Mouse (Mus musculus): ENCODE results near the gene Smurf2. TPM values are rescaled to one million over a fixed set of nuclear protein-coding genes. Genes with fewer than 3 reads are reported as not detected.

Gene Smurf2
- polyA plus RNA-seq, 1 experiment = 10.0 TPM

DNA sequence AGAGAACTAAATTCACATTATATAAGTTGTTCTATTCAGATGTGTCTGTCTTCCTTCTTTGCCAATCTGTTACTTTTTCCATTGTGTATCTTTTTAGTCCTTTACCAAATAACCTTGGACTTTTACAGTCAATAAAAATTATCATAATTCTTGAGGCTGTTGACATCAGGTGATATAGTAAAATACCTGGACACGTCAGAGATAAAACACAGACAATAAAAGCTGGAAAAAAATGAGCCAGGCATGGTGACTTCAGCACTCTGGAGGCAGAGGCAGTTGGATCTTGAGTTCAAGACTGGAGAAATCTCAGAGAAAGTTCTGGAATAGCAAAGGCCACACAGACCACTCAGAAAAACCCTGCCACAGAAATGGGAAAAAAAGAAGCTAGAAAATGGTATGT is 13.3 kb downstream of the Smurf2 start:
- DNase-seq (ENCODE audit: low read depth) = no peak

DNA sequence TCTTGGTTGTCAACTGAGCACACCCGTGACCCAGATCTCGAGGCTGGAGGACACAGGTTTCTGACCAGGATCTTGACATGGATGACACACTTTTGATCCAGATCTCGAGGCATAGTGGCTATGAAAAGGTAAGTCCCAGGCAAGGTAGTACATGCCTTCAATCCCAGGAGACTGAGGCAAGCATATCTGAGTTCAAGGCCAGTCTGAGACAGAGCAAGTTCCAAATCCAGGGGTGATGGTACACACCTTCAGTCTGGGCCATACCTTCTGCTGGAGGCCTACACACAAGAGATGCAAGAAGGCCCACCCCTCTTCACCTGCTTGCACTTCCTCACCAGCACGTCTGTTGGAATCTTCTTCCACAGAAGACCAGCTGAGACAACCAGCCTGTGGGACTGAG is 14.8 kb downstream of the Smurf2 start:
- DNase-seq (ENCODE audit: low read depth) = no peak

DNA sequence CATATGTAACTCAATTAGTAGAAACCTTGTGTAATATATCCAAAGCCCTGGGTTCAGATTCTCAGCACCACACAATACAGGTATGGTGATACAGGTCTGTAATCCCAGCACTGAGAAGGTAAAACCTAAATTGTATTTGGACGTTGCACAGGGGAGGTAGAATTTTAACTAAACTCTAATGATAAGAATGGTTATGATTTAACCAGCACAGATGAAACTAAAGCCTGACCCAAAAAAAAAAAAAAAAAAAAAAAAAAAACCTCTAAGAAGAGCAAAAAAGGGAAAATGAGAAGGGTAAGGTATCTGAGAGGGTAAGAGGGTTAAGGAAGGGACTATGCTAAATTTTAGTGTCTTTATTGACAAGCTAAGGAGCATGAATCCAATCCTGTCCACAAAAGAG is 20.7 kb downstream of the Smurf2 start:
- no peak for DNase-seq (ENCODE audit: low read depth)

DNA sequence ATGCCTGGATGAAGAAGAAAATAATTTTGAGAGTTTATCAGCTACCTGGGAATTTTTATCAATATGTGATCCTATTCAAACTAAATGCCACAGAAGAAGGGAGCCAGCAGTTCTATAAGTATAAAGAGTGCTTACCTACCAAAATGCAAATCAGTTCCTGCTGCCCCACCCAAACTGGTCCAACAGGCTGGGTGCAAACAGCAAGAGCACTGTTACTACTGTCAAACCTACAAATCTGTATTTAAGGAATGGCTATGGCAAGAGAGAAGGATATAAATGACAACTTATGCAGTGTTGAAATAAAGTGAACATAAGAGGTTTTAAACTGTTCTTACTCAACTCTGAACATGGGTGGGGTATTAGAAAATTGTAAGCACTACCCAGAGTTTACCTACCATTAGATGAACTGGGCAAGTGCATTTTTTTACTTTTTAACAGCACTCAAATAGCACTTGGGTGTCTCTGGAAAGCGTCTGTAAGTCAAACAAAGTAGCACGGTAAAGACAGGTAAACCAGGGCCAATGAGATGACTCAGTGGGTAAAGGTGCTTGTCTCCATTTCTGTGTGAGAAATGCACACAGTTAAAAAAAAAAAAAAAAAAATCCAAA is 23.9 kb downstream of the Smurf2 start:
- no peak for DNase-seq (ENCODE audit: low read depth)

DNA sequence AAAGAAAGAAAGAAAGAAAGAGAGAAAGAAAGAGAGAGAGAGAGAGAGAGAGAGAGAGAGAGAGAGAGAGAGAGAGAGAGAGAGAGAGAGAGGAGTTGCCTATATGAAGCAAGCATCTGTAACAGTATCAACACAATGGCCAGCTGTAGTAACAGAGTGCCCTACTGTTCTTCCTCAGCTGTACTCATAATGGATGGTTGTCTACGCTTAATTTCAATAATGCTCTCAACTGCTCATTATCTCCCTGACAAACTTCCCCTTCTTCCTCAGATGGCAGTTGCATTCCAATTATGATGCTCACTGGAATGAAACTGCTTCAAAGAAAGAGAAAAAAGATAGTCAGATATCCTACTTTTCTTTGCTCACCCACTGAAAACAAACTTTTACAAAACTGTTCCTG is 36.9 kb downstream of the Smurf2 start:
- no peak for DNase-seq (ENCODE audit: low read depth)

DNA sequence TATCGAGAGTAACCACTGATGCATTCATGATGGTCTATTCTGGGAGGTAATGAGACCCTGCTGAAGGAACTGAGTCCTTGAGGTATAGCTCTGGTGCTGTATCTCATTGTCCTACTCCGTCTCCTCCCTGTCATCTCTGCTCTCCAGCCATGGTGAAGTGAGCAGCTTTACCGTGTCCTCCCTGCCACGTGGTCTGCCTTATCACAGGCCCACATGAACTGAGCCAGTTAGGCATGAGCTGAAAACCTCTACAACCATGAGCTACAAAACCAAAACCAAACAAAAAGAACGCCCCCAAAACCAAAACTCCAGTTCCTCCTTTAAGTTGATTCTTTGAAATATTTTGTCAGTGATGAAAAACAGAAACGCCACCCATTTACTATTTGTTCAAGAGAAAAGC is 47.9 kb downstream of the Smurf2 start:
- no peak for DNase-seq (ENCODE audit: low read depth)

DNA sequence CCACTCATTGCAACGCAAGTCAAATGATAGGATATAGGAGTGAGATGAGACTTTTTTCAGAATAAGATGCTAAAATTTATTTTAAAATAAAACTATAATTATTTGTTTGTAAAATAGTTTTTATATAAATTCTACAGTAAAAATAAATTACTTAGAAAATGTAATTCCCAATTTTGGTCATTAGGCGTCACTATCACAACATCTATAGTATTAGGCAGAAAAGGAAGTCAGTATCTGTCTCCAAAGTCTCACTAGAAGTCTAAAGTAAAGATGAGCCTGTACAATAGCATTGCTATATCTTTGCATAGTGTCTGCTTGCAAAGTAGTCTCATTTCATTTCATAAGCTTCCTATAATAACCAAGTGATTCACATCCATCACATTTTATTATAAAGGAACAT is 69.1 kb downstream of the Smurf2 start:
- no peak for DNase-seq (ENCODE audit: low read depth)

DNA sequence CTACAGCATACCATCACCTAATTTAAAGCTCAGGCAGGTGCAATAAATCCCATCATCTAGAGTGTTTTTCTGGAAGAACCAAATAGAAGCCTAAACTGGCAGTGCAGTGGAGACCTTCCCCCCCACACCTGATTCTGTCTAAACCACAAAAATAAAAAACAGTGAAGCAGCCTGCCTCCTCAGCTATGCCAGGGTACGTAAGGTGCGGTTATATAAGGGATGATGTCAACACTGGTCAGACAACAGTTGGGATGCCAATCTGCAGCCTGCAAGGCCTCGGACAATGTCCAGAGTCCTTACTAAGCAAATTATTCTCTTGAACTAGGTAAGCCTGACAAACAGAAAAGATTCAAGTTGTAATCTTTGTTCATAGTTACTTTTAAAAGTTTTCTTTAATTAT is 78.5 kb downstream of the Smurf2 start:
- DNase-seq (ENCODE audit: low read depth) = no peak

DNA sequence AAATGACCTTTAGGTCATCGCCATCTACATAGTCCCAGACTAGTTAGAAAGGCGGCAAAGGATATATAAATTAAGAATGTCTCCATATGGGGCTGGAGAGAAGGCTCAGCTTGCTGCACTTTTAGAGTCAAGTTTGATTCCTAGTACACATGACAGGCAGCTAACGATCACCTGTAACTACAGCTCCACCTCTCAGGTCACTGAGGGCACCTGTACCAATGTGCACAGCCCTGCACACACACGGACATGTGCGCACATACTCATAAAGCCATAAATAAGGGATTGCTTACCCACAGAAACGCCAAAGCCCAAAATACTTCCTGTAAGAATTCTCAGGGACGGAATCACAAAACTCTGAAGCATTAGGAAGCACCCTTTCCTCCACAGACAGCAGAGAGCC is 92.4 kb downstream of the Smurf2 start:
- DNase-seq (ENCODE audit: low read depth) = no peak

DNA sequence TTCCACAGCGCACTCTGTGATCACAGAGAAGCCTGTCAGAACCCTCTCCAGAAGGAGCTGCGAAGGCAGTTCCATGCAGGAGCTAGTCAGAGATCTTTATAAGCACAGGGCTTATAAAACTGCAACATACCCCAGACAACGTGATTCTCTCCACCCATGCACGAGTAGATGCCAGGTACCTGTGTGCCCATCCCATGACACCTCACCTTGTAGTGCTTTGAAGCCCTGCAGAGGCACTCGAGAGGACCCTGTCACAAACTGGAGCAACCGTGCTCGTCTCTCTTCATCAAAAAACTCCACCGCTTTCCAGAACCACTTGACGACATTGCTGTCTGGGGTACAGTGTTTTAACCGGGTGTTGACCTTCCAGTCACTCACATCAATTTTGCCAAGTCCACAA is 96.1 kb downstream of the Smurf2 start:
- no peak for DNase-seq (ENCODE audit: low read depth)

DNA sequence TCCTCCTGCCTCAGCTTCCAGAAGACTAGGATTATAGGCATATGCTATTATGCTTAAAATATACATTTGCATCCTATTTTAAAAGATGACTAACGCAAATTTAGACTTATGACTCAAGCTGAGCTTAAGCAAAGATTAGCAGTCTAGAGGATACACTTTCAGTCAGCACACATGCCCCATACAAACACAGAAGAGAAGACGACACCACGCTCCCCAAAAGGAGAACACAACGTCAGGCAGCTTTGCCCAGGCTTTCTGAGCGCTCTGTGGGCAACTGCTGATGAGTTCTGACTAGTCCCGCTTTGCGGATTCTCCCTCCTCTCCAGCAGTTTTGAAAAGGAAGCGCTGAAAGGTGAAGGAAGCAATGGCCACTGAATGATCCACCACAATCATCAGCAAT is 96.8 kb downstream of the Smurf2 start:
- DNase-seq (ENCODE audit: low read depth) = no peak

DNA sequence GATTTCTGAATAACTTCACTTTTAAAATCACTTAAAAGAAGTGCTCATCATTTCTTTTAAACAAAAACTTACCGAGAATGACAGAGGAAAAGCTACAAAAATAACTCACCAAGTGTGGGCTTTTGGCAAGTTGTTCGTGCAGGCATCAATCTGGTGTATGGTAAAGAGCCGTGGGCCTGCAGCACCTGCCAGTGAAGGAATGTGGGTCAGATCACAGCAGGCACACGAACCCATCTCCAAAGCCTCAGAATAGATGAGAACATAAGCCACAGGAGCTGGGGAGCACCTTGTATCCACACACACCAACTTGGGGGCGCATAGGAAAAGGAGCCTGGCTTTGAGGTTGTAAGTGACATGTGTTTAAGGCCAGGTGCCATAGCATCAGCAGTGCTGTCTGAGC is 97.6 kb downstream of the Smurf2 start:
- DNase-seq (ENCODE audit: low read depth) = no peak

DNA sequence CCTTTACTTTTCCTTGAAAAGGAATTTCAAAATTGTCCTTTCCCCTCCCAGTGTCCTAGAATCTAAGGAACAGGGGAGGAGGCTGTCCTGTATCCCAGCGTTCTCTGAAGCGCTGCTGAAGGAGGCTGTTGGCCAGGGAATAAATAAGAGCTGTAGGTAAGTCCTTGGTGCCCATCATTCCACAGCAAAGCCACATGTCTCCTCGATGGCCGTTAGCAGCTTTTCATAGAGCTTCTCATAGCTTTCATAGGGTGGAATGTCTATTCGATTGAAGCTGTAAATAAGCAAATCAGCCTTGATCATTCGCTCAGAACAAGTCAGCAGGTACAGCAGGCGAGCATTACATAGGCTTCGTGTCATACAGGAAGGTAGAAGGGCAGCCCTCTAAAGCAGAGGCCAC is 98.0 kb downstream of the Smurf2 start:
- DNase-seq (ENCODE audit: low read depth) = no peak

DNA sequence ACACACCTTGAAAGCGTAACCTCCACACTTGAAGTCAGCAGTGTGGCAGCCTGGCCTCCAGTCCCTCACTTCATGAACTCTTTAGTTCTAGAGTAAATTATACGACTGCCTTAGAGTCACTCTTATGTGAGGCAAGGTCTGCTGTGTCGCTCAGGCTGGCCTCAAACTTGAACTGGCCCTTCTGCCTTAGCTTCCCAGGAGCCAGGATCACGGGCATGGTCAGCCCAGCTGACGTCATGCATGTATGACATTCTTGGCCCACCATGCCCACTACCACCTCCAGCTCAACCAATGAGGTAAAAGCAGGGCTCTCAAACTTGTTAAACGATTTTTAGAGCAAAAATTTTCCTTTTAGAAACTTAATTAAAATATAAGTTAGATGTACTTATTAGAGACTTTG is 99.1 kb downstream of the Smurf2 start:
- no peak for DNase-seq (ENCODE audit: low read depth)

DNA sequence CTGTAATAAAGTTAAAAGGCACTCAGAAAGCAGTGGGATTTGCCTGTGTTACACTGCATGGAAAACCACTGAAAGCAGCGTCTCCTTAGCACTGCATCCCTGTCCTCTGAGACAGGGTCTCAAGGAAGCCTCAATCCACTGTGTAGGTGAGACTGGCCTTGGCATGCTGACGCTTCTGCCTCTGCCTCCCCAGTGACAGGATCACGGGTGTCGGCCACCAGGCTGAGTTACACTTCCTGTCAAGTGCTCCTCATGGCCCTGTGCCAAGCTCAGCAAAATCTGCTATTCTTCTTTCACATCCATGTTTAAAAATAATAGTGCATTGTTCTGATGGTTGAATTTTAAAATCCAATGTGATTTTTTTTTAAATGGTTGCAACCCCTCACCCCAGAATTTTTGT is 99.5 kb downstream of the Smurf2 start:
- DNase-seq (ENCODE audit: low read depth) = no peak

DNA sequence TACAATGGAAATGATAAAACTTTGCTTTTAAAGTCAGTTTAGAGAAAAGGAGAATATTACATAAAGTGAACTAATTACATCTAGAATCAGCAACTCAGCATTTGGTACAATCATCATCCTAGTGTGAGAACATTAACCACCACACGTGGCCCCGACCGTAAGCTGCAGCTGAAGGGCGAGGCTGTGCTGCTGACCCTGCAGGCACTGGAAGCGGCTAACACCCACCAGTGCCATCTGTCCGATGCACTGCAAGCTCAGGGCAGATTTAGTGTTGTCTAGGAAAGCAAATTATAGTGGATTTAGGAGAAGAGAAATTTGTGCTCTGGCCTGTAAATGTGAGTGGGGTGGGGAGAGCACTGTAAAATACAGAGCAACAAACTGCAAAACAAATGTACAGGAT is 100.3 kb downstream of the Smurf2 start:
- DNase-seq (ENCODE audit: low read depth) = no peak

DNA sequence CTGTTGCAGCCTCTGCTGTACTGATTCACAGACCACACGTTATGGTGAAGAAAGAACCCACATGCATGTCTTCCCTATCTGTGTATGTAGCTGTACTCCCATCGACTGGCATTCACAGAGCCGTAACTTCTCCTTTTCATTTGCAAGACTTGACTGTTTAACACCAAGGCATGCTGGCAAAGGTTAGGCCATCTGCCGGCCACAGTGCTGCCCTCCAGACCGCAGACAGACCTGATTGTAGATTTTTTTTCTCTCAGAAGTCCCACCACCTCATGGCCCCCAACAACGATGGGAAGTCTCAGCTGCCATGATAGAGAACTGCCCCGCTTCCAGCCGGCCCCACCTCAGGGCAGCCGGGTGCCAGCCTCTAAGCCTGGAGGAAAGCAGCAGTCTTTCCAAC is 100.9 kb downstream of the Smurf2 start:
- DNase-seq (ENCODE audit: low read depth) = no peak

DNA sequence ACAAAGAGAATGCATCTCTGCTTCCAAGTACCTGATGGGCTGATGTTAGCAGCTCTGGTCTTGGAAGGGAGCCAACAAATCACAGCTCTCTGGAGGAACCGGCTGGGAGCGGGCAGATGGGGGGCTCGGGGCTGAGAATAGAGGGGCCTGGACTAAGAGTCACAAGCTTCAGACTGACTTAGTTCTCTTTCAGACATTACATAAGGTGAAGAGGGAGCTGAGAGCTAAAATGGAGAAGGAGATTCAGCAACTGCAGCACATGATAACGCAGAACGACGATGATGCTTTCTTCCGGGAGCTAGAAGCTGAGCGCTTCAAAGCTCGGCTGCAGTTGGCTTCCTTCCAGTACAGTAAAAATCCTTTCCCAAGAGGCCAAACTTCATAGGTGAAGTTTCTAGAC is 102.2 kb downstream of the Smurf2 start:
- no peak for DNase-seq (ENCODE audit: low read depth)

DNA sequence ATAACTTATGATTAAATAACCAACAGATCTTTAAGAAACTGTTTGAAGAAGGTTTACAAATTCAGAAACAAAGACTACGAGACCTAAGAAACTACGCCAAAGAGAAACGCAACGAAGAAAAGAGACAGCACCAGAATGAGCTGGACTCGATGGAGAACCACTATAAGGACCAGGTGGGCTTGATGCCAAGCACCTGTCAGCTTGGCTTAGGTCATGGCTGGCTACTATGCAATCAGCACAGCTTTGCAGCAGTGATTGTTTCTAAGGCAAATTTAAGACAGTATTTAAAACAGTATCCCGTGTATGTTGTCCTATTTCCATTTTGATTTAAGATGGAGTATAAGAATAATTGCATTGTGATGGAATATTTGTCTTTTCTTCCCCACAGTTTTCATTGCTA is 102.7 kb downstream of the Smurf2 start:
- no peak for DNase-seq (ENCODE audit: low read depth)

DNA sequence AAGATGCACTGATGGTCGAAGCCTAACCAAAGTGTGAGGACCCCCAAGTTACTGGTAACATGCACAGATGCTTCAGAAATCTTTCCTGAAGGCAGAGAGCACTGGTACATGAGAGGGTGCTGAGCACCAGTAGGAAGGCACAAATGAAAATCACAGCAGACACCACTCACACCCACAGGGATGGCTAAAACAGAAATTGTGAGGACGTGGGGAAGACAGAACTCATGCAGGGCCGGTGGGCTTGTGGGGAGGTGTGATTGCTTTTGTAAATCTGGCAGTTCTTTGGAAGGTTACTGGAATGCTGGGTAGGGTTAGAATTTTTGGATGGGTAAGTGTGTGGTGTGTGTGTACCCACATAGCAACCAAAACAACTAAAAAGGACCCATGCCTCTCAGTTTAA is 103.4 kb downstream of the Smurf2 start:
- DNase-seq (ENCODE audit: low read depth) = no peak

DNA sequence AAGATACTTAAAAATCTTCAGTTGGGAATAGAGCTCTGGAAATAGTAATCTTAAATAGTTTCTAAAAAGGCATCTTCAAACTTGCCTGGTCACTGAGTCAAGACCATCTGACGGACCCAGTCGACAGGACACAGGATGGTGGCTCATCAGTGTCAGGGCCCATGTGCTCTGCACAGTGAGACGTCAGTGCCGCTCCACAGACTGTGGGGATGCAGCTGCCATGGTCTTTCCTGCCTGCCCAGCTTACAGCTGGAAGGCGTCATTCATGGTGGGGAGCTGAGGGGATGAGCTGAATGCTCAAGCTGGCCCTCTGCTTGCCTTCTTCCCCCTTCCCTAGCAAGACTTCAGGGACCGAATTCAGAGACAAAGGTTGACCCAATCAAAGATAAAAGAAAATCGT is 104.2 kb downstream of the Smurf2 start:
- no peak for DNase-seq (ENCODE audit: low read depth)

DNA sequence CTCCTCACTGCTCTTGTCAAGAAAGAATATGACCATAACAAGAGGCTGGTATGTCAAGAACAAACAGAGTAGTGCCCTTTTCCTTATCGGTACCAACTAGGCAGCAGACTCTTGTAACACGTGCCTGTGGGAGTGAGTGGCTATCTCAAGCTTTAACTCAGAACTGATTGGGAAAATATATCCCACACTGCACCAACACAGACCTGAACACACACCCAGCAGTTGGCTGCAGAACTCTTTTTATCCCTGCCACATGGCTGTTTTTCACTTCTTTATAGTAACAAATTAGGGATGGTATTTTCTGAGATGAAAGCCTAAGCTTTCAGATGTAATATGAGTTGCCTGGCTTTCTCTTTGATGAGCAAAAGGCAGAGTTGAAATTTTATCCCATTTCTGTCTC is 104.8 kb downstream of the Smurf2 start:
- DNase-seq (ENCODE audit: low read depth) = no peak

DNA sequence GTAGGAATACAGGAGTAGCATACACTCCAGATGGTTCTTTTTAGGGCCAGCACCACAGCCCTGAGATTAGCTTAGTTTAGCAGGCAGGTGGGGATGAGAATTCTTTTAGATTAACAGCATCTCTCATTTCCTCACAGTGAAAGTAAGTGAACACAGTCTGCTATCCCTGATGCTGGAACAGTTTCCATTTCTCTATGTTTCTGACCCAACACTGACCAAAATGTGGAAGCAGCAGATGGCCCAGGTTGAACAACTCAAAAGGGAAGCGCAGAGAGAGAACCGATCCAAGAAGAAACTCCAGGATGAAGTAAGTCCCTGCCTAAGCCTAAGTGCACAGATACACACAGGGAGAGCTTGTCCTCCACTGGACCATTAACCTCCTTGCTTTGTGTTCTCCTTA is 105.2 kb downstream of the Smurf2 start:
- no peak for DNase-seq (ENCODE audit: low read depth)

DNA sequence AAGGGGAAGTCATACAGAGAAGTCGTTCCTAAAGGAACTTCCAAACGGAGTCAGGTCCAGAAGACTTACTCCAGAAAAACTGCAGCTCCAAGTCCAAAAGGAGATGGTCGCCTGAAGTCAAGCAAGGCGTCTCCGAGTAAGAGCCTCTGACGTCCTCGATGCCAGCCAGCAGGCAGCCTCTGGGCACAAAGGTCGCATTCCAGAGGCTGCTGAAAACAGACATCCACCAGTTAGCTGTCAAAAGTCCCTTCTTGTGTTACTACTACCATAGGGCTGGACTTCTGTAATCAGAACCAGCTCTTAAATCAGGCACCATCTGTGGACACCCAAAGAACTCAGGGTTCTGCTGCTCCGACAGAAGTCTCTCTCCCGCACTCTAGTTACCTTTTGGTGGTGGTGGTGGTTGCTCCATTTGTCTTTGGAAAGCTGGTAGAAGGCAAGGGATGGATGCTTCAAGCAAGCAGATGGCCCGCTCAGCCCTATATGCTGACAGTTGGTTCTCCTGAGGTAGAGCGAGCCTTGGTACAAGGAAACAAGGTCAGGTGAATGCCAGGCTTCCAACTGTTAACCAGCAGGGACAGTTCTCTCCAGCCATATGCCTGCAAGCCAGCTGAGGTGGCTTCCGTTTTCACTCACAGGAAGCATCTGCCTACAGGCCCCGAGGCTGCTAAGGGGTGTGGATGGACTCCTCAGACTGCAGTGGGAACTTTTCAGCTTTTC is 105.8 kb downstream of the Smurf2 start:
- no peak for DNase-seq (ENCODE audit: low read depth)
